Mouse (Mus musculus): ENCODE results near the gene Ptprj.
"Not testable (repeated sequence)": the region's sequence is repeated elsewhere in the genome, so short reads cannot be mapped to it uniquely, and the experiment has no call there.

Gene Ptprj

DNA sequence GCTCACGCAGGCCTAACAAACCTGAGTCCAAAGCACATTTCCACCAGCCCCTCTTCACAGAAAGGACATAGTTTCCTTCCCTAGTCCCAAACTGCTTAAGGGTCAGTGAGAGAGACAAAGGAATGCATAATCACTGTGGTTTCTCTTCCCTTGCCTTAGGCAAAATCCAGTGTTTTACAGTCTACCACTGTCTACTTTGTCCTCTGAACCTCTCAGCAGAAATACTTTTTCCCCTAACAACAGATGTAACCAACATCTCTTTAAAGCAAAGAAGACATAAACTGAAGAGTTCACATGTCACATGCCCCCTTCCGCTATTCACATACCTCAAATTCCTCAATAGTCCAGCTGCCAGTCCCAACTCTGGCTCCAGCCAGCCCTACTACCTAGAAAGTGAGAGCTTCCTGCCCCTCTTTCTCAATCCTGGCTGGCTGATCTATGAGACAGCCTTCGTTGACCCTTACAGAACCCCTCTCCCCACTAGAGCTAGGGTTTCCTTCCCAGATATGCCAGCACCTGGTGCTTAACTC is 94.2 kb downstream of the Ptprj start:
- DNase-seq (ENCODE audit: low read depth, low spot score), result no peak

DNA sequence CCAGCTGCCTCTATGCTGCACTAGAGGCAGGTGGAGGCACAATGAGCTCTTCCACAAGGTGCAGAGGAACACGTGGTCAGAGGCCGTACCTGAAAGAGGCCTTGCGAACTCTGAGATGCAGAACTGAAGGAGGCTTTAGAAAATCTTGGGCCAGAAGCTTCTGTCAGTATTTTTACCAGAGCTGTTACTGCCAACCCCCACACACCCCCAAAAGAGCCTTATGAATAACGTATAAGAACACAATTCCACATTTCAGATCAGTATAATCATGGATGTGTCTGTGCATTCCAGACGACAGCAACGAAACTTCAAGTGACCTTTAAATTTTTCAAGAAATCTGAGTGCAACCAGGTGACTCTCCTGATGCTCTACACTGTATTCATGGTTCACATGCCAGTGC is 98.9 kb downstream of the Ptprj start:
- no peak for DNase-seq (ENCODE audit: low read depth, low spot score)

DNA sequence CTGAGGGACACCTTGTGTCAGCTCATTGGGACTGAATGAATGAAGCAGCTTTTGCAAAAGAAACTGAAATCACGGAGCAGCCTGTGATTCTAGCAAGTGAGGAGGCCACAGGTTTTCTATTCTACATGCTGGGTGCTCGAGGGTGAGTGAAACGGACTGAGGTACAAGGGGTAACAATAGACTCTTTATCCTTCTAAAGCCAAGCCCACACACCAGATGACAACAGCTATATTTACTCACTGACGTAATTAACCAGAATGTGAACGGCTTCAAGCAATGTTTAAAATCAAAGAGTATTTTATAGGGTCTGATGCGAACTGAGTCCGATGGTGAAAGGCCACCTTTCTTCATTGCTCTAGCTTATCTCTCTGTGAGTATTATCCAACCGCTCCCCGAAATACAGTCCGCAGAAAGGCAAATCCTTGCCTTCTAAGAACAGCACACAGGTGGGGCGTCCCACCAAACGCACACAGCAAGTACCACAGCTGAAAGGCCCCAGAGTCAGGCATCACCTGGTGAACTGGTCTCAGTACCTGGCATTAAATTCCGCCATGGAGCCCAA is 99.6 kb downstream of the Ptprj start:
- no peak for DNase-seq (ENCODE audit: low read depth, low spot score)

DNA sequence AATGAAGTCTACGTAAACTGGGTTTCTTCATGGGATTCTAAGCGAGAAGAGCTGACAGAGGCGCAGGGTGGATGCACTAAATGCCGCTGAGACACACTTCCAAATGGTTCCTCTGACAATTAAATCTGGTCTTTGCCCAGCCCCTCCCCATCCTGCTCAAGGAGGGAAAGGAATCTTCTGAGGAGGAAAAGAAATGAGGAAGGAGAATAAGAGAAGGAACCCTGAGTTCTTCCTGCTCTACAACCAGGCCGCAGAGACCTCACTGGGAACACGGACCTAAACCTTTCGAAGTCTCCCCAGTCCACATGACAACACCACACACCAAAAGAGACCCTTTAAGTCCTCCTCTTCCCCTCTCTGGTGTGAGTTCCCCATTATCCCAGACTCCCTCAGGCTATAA is 101.9 kb downstream of the Ptprj start:
- DNase-seq (ENCODE audit: low read depth, low spot score), result no peak

DNA sequence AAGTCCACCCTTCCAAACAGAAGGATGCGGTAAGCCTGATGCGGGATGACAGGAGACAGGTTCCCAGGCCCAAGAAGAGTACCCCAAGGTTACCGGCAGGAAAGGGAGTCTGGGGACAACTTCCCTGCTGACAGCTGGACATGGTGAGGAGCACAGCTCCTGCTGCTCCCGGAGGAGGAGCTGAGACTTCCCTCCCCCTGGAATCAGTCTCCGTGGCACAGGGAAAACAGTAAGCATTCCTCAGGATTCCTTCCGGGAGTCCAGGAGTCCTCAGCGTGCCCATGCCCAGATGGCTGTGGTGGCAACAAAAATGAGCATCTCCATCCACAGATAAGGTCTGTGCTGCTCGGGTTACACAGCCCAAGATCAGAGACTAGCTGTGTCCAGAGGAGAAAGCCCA is 102.8 kb downstream of the Ptprj start:
- DNase-seq (ENCODE audit: low read depth, low spot score), result no peak

DNA sequence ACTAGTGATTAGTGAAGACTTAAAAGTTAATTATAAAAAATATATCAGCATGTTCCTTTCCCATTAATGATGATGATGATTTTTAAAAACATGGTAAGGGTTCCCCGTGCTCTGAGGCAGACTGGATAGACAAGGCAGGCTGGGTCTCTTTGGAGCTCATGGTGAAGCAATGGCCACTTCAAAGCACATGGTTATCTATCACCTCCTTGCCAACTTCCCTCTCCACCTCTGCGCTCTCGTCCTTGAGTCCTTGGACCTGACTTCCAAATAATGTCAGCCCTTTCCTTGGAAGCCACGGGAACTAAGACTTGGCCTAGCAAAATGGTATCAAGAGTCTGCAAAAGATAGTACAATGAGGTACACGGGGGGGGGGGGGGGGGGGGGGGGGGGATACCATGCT is 103.7 kb downstream of the Ptprj start:
- DNase-seq (ENCODE audit: low read depth, low spot score), result no peak

DNA sequence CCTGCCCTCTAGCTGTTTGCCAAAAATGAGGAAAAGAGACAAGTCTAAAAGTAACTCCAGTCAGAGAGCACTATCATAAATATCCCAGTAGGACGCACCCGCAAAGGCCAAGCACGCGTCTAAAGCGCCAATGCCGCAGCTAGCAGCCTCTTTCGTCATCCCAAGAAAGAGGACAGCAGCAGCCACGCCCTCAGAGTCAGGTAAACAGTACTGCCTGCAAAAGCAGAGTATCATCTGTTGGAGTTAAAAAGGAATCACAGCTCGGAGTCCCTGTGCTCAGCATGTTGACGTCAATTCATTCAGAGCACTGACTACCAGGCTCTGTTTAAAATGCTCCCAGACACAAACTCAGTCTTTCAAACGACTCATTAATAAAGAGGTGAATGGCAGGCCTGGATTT is 104.1 kb downstream of the Ptprj start:
- no peak for DNase-seq (ENCODE audit: low read depth, low spot score)

DNA sequence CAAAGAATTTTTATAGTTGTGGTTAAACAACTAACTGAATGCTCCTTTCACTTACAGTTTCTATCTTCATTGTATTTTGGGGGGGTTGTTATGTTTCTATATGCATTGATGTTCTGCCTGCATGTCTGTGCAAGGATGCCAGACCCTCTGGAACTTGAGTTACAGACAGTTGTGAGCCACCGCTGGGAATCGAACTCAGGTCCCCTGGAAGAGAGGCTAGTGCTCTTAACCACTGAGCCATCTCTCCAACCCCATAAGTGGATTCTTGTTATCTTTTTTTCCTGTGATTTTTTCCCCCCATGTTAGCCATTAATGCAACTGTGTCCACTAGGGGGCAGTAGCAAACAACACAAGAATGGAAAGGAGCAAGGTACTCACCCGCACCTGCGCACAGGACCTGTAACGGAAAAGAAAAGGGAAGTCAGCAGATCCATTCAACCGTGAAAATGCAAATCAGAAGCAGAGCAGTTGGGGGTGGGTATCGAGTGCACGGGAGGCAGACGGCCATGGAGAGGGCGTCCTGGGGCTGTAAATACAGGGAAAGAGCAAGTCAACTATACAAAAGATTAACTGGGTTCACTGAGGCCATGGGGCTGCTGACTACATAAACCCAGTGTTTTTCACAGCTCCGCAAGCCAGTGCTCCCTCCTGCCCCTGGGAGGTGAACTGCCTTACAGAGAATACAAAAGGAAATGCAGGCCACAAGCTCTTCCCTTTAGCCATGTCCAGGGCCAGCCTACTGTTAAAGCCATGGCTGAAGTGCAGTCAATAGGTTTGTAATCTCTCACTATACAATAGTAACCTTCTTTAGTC is 105.6 kb downstream of the Ptprj start:
- DNase-seq (ENCODE audit: low read depth, low spot score), result peak; percentile 73

DNA sequence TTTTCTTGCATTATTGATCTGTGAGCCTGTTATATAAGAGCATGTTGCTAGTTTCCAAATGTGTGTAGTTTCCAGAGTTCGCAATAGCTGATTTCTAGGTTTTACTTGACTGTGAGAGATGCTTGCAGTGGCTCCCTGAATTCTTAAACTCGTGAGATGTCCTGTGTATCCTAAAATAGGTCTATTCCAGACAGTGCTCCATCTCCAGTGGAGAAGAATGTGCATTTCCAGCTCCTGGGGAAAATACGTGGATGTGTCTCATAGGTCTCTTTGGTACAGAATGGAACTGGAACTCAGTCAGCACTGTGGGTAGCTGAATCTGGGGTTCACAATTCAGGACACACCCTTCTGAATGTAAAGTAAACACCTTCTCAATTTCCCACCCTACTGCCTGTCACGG is 107.7 kb downstream of the Ptprj start:
- DNase-seq (ENCODE audit: low read depth, low spot score), result no peak

DNA sequence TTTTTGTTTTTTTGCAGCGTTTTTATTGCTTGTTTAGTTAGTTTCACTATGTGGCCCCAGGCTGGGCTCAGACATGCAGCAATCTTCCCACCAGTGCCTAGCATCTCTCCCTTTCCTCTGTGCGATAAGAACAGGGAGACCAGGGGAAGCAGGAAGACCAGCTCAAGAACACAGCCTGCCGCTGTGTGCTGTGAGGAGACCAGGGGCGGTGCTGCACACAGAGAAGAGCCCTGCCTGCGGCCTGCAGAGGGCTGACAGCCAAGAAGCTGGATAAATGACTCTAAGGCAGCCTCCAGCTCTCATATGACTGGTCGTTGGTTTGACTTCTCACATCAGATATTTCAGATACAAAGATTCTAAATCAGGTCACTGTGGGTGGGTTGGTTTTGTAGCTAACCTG is 110.3 kb downstream of the Ptprj start:
- no peak for DNase-seq (ENCODE audit: low read depth, low spot score)

DNA sequence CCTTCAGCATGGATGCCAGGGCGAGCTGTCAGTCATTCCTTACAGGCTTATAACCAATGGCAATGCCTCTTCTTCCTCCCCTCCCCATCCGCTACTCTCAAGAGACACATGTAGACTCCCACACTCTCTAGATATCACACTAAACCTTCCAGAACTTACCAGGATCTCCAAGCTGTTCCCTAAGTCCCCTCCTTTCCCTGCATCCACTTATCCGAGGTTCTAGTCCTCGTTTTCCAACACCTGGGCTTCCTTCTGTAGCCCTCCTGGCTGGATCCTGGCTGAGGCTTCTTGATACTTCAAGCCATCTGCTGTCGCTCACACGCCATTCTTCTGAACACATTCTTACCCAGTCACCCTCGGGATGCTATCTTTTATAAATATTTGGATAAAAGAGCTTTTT is 114.0 kb downstream of the Ptprj start:
- no peak for DNase-seq (ENCODE audit: low read depth, low spot score)

DNA sequence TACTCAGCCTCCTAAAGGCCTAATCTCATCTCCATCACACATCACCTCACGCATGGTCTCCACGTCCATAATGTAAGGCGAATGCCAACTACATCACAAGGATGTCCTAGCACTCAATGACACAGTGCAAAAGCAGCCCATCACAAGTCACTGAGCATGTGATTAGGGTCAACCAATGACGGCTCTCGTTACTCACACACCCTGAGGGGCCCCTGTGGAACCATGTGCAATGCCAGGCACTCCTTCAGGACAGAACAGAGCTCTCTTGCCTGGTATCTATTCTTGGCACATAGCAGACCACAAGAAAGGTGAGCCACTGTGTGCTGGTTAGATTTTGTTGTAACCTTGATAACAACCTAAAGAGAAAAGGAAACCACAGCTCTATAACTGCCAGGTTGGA is 116.7 kb downstream of the Ptprj start:
- DNase-seq (ENCODE audit: low read depth, low spot score), result no peak

DNA sequence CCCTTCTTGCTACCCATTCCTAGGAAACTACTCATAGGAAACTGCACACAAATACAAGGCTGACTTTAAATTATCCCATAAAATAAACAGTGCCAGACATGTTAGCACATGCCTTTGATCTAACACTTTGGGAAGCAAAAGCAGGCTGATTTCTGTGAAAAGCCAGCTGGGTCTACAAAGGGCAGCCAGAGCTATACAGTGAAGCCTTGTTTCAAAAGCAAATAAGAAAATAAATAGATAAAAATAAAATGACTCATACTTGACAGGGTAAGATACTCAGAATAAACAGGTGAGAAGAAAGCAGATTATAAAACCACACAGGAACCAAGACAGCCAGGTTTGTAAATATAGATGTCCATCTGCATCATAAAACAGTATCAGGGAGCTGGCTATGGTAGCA is 118.2 kb downstream of the Ptprj start:
- DNase-seq (ENCODE audit: low read depth, low spot score), result no peak

DNA sequence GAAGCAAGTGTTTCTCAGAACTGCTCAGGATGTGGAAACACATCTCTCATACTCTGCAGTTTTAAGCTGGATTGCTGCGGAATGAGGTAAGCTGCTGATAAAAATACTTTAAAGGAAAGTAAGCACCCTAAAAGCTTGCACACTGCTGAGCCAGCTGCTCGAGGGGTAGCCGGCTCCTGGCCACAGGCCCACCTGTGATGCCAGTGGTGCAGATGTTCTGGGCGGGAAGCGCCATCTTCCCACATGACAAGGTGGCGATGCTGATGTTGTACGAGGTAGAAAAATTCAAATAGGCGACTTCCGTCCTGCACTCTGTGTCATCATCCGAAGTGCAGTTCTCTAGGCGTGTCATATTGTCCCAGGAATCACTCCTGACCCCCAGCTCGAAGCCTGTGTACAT is 122.5 kb downstream of the Ptprj start:
- DNase-seq (ENCODE audit: low read depth, low spot score), result no peak

DNA sequence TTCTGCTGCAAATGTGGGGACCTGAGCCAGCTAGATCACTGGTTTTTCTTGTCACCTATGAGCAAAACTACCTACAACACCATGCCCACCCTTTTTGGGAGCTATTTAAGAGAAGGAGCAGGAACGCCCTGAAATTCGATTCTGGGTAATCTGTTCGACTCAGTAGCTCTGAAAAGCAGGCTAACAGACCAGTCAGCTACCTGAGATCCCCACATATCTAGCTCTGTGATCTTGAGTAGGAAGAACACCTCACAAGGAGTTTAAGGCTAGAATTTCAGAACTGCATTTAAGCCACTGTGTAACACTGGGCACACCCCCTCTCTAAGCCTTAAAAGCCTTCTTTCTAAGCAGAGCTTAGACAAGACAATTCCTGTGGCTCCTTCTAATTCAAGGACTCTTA is 128.1 kb downstream of the Ptprj start:
- DNase-seq (ENCODE audit: low read depth, low spot score), result no peak

DNA sequence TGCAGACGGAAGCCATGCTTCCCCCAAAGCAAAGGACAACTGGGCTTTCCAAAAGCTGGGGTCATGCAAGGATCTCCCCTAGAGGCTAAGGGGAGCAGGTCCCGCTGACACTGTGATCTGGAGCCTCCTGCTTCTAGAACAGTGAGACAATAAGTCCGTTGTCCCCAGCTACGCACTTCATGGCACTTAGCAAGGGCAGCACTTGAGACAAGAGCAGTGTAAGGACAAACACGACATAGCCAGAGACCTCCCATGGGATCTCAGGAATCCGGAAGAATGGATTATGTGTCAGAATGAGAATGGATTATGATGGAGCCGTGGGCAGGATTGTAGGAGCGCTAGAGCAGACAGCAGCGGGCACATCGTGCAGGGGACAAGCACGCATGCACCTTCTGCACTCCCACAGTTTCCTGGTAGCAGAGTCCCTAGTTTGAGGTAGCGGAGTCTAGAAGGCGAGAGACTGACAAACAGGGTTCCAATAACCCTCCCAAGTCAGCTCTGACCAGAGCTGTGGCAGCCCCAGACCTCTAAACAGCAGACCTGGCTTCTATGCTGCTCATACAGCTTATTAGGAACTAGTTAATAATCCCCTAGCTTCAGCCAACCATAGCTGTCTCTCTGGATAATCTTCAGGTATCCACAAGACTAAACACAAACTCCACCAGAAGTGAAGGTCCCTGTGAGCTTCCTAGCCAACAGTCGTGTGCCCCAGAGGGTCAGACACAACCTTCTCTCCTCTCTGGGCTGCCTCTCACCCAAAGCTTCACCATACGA is 131.3 kb downstream of the Ptprj start:
- no peak for DNase-seq (ENCODE audit: low read depth, low spot score)

DNA sequence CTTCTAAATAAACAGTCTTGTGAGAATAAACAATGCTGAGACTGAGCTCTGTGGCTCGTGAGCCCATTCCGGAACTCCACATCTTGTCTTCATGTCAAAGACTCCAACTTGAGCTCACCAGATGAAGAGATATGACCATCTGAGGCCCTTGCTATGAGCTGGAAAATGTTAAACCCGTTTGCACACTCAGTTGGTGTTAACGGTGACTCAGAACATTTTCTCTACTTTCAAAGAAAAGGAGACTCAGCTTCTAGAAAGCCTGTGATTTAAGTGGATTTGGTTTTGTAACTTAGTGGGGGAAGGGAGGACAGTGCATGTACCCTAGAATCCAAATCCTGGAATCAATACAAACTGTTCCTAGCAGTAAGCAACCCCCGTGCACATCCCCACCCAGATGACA is 136.6 kb downstream of the Ptprj start:
- DNase-seq (ENCODE audit: low read depth, low spot score), result no peak

DNA sequence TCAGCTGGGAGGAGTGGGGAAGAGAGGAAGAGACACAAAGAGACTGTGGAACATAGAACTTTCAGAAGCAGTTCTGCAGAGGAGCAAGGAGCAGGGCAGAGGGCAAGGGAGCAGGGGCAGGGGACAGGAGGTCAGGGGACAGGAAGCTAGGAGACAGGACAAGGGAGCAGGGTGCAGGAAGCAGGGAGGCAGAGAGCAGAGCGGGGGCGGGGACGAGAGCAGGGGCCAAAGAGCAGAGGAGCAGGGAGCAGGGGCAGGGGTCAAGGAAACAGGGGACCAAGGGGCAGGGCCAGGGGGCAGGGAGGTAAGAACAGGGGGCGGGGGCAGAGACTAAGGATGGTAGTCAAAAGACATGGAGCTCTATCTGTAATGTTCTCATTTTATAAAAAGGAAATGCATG is 138.6 kb downstream of the Ptprj start:
- not testable (repeated sequence) for DNase-seq (ENCODE audit: low read depth, low spot score)

DNA sequence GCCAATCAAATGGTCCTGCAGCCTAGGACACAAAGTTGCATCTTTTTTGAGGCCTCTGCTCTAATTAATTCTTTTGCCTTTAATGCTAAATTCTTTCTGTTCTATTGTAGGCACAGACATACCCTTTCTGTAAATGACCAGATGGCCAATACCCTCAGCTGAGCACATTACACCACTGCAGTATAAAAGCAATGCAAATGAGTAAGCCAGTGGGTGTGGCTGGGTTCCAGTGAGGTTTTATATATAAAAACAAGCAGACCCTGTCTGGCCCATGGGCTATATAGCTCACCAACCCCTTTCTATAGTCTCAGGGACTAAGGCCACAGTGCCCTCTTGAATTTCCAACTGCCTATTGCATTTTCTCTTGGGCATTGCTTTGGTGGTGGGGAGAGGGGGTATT is 140.3 kb downstream of the Ptprj start:
- not testable (repeated sequence) for DNase-seq (ENCODE audit: low read depth, low spot score)

DNA sequence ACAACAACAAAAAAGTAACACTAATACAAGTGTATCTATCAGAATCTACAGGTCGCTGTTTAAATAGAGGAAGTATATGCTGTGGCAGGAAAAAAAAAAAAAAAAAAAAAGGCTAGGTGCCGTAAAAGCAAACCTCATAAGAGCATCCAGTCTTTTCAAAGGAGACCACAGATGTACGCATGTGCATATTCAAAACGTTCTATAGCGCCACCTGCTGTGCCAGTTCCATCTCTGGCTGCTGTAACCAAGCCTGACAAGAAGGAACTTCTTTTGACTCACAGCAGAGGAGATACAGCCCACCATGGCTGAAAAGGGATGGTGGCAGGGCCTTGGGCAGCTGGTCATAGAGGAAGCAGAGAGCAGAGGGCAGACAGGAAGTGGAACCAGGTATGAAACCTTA is 143.0 kb downstream of the Ptprj start:
- not testable (repeated sequence) for DNase-seq (ENCODE audit: low read depth, low spot score)

DNA sequence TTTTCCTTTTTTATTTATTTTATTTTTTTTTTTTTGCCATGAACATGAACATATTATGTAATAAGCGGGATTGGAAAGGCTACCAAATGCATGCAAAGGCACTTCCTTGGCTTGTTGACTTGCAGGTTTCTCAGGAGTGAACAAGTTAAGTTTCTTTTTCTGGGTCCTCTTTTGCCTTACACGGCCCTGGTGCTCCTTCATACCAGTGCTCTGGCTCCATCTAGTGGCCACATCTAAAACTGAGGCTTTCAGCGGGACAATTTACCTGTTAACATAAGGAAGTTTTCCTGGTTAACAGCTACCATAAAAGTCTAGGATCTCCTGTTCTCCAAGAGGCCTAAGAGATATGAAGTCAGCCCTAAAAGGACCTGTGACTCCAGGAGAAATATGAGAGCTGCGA is 150.7 kb downstream of the Ptprj start:
- DNase-seq (ENCODE audit: low read depth, low spot score), result not testable (repeated sequence)

DNA sequence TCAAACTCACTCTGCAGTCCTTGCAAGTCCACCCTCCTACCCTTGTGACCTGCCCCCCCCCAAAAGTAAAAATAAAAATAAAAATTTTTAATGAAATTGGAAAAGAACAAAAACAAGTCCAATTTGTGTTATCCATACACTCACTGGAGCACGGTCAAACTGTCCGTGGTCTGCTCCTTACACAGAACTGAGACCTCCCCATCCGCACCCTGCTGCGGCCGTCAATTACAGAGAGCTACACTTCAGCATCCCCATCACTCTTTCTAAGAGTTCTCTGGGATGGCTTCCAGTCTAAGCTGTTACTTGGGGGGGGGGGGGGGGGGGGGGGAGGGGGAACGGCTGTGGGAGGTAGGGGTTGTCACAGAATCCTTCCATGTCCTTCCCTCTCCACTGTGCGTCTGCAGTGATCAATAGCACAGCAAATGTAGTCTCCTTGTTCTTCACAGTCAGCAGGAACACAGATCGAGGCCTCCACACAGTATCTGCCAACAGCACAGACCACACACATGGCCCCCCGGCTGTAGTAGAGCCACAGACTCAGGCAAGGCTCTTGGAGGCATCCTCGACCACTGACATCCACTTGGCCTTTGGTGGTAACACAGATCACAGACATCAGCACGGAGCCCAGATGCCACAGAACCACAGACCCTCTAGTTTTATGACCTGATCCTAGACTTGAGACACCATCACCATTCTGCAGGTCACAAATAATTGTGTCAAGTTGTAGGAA is 151.3 kb downstream of the Ptprj start:
- not testable (repeated sequence) for DNase-seq (ENCODE audit: low read depth, low spot score)

Data from skeletal muscle tissue, adult 2 months (tissue).